Mouse (Mus musculus): ENCODE results near the gene Baz1a.
"Not testable (repeated sequence)": the region's sequence is repeated elsewhere in the genome, so short reads cannot be mapped to it uniquely, and the experiment has no call there.

The Baz1a gene

DNA sequence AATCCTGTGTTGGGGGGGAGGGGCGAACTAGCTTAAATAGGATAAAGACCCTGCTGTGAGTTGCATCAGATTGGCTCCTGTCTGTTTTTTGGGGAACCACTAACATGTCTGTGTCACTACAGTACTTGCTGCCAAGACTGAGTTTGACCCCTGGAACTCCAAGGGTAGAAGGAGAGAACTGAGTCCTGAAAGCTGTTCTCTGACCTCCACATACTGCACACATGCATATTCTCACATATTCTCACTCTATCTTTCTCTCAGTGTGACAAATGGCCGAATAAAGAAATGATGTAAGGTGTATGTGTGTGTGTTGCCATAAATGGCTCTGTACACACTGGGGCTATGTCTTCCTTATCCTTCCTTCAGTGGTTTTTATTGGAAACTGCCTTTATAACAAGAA, 9.1 kb upstream of the Baz1a start:
- no peak for DNase-seq (ENCODE audit: low read depth, low spot score)
- no peaks in the 10 kb centered on the region for H3K27me3 ChIP-seq (ENCODE audit: control insufficient read depth, insufficient read depth, low read length, poor library complexity, severe bottlenecking)
- H3K36me3 ChIP-seq (ENCODE audit: control insufficient read depth, insufficient read depth, low read length, poor library complexity, severe bottlenecking) = no peaks in the 10 kb centered on the region

DNA sequence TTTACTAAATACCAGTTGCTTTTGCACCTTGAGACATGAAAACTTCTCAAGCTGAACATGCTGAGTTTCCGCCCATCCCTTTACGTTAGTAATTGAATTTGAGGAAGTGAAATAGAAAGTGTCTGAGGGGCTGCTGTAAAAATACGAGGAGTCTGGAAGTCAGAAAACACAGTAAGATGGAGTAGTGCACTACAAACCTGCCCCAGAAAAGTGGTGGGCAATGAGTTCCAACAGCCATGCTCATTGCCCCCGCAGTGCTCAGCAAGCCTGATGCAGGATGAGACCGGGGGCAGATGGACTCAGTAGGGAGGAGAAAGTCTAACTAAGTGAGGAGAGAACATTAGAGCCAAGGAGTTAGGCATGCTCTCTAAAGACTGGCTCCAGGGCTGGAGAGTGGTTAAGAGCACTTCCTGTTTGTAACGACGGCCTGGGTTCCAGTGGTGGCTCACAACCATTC, 5.3 kb upstream of the Baz1a start:
- peak; percentile 86 for DNase-seq (ENCODE audit: low read depth, low spot score)
- H3K27me3 ChIP-seq (ENCODE audit: control insufficient read depth, insufficient read depth, low read length, poor library complexity, severe bottlenecking) = no peaks in the 10 kb centered on the region
- no peaks in the 10 kb centered on the region for H3K36me3 ChIP-seq (ENCODE audit: control insufficient read depth, insufficient read depth, low read length, poor library complexity, severe bottlenecking)

DNA sequence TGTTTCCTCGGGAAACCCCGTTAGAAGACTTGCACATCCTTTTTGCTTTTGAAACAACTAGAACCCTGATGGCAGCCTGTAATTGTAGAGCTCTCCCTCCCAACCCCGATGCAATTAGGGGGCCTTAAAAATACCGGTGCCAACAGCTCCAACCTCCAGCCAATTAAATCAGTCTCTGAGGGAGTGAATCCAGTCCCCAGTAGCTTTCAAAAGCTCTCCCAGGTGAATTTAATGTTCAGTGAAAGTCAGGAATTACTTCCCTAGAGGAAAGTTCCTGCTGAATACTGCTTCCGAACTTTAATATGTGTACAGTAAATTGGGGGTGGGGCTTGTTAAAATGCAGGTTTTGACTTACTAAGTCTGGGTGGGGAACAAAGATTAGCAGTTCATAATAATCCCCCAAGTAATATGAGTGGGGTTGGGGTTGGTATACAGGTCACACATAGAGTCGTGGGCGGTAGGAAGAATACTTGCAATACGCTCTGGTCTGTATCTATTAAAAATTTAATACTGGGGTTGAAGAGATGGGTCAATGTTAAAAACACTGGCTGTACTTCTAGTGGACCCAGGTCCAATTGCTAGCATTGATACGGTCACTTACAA, 3.1 kb upstream of the Baz1a start:
- DNase-seq (ENCODE audit: low read depth, low spot score) = no peak
- no peaks in the 10 kb centered on the region for H3K36me3 ChIP-seq (ENCODE audit: control insufficient read depth, insufficient read depth, low read length, poor library complexity, severe bottlenecking)
- no peaks in the 10 kb centered on the region for H3K27me3 ChIP-seq (ENCODE audit: control insufficient read depth, insufficient read depth, low read length, poor library complexity, severe bottlenecking)

DNA sequence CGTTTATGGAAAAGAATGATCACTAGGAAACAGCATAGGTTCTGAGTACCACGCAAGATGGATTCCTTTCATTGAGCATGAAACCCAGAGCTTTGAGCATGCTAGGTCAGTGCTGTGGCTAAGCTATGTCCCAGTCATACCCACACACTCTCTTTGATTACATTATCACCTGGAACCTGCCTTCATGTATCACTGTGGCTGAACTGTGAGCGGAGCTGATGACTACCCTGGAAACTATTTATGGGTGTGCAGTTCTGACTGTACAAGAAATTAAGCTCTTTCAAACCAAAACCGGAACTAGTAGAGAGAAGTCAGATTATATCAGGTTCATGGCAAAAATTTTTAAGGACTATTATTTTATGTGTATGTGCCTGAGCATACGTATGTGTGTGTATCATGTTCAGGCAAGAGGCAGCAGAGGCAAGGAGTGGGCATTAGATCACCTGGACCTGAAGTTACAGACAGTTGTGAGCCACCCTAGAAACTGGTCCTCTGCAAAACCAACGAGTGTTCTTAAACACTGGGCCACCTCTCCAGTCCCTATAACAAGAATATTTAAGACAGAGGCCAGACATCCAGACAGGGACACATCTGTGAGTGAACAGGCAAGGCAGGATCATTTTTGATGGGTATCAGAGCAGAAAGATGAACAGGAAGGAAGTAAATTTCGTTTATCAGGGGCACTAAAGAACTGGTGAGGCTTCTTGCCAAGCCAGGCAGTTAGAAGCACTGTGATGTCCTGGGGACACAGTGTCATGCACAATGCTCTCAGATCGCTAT, 2.4 kb upstream of the Baz1a start:
- DNase-seq (ENCODE audit: low read depth, low spot score) = peak; percentile 67
- H3K27me3 ChIP-seq (ENCODE audit: control insufficient read depth, insufficient read depth, low read length, poor library complexity, severe bottlenecking) = no peaks in the 10 kb centered on the region
- H3K36me3 ChIP-seq (ENCODE audit: control insufficient read depth, insufficient read depth, low read length, poor library complexity, severe bottlenecking) = no peaks in the 10 kb centered on the region

DNA sequence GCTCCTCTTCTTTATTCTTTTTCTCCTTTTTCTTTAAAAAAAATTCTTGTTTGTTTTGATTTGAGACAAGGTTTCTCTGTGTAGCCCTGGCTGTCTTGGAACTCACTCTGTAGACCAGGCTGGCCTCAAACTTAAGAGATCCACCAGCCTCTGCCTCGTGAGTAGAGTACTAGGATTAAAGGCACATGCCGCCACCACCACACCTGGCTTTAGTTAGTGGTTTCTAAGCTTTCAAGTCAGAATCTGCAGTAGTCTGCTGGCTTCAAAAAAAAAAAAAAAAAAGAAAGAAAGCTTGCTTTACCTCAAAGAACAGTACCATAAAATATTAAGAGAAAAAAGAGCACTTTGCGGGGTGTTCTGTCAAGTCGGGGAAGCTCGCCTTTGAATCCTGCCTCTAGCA, 1.3 kb upstream of the Baz1a start:
- Histone ChIP-seq H3K36me3 (ENCODE audit: control insufficient read depth, insufficient read depth, low read length, poor library complexity, severe bottlenecking) (no peaks in the 10 kb centered on the region), H3K27me3 (ENCODE audit: control insufficient read depth, insufficient read depth, low read length, poor library complexity, severe bottlenecking) (no peaks in the 10 kb centered on the region)
- DNase-seq (ENCODE audit: low read depth, low spot score) = no peak

DNA sequence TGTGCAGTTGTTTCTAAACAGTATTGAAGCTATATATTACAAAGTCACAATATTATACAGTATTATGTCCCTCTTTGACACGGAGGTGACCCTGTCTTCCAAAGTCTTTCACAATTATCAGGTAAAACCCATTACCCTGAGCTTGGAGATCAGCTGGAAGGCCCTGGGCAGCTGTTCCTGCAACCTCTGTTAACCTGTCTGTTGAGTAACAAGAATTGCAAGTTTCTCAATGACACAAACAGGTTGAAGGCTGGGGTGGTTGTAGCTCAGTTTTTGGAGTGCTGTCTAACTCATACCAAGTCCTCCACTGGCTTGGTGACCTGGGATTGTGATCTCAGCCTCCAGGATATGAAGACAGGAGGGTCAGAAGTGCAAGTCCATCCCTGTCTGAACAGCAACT, 1.1 kb downstream of the Baz1a start:
- H3K27me3 ChIP-seq (ENCODE audit: control insufficient read depth, insufficient read depth, low read length, poor library complexity, severe bottlenecking) = no peaks in the 10 kb centered on the region
- no peak for DNase-seq (ENCODE audit: low read depth, low spot score)
- H3K36me3 ChIP-seq (ENCODE audit: control insufficient read depth, insufficient read depth, low read length, poor library complexity, severe bottlenecking) = no peaks in the 10 kb centered on the region

DNA sequence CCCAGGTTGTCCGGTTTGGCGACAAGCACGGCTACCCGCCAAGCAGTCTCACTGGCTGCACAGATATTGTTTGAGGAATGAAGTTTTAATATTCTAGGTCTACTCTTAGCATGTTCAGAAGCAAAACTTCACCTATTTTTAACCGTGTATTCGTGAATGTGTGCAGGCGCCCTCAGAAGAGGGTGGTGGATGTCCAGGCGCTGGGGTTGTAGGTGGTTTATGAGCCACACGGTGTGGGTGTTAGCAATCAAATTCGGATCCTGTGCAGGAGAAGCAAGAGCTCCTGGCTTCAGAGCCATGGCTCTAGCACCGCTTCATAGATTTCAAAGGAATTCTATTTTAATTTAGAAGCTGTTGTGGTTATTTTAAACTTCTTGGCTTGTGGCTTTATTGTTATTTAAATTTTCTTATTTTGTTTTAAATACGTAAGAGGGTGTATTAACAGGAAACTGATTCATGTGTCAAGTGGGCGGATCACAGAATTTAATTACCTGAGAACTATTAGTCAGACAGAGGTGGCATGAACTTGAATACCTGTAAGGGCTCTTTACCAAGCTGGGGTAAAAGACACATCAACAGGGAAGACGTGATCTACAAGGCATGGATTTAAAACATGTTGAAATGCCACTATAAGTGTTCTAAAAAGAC, 6.7 kb downstream of the Baz1a start:
- DNase-seq (ENCODE audit: low read depth, low spot score) = no peak
- Histone ChIP-seq H3K36me3 (ENCODE audit: control insufficient read depth, insufficient read depth, low read length, poor library complexity, severe bottlenecking) (no peaks in the 10 kb centered on the region), H3K27me3 (ENCODE audit: control insufficient read depth, insufficient read depth, low read length, poor library complexity, severe bottlenecking) (no peaks in the 10 kb centered on the region)

DNA sequence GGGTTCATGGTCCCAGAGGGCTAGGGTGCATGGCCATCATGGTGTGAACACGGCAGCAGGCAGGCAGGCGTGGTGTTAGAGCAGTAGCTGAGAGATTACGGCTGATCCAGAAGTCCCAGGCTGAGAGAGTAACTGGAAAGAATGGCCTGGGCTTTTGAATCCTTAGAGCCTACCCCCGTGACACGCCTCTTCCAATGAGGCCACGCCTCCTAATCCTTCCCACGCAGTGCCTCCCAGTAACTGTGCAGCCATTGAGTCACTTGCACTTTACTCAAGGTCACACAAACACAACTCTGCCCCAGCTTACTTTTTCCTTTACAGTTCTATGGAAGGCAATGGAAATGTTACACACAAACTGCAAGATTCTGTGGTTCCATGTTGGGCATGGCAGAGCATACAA, 8.1 kb downstream of the Baz1a start:
- H3K36me3 ChIP-seq (ENCODE audit: control insufficient read depth, insufficient read depth, low read length, poor library complexity, severe bottlenecking) = no peaks in the 10 kb centered on the region
- no peak for DNase-seq (ENCODE audit: low read depth, low spot score)

DNA sequence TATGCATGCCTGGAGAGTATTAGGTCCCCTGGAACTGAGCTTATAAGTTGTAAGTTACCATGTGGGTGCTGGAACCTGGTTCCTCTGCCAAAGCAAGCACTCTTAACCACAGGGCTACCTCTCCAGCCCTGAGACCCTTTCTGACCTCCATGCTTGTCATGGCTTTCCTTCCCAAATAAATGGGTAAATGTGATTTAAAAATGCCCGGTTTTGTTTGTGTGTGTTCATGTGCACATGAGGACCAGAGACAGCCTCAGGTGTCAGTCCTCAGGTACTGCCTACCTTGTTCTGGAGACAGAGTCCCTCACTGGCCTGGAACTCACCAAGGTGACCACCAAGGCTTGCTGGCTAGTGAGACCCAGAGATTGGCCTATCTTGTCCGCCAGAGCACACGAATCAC, 9.8 kb downstream of the Baz1a start:
- no peak for DNase-seq (ENCODE audit: low read depth, low spot score)
- no peaks in the 10 kb centered on the region for H3K27me3 ChIP-seq (ENCODE audit: control insufficient read depth, insufficient read depth, low read length, poor library complexity, severe bottlenecking)
- no peaks in the 10 kb centered on the region for H3K36me3 ChIP-seq (ENCODE audit: control insufficient read depth, insufficient read depth, low read length, poor library complexity, severe bottlenecking)

More for the DNA sequence above, 8.1 kb downstream of the Baz1a start:
- no peaks in the 10 kb centered on the region for H3K27me3 ChIP-seq (ENCODE audit: control insufficient read depth, insufficient read depth, low read length, poor library complexity, severe bottlenecking)

DNA sequence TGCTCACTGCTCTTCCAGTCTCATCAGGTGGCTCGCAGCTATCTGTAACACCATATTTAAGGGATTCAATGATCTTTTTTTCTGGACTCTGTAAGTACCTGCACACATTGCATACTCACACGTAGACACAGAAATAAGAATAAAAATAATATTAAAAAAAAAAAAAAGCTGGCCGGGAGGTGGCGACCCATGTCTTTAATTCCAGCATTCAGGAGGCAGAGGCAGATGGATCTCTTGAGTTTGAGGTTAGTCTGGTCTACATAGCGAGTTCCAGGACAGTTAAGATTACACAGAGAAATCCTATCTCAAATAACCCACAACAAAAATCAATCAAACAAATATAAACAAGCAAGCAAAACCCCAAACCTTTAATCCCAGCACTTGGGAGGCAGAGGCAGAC, 10.3 kb downstream of the Baz1a start:
- H3K27me3 ChIP-seq (ENCODE audit: control insufficient read depth, insufficient read depth, low read length, poor library complexity, severe bottlenecking) = no peaks in the 10 kb centered on the region
- no peak for DNase-seq (ENCODE audit: low read depth, low spot score)

DNA sequence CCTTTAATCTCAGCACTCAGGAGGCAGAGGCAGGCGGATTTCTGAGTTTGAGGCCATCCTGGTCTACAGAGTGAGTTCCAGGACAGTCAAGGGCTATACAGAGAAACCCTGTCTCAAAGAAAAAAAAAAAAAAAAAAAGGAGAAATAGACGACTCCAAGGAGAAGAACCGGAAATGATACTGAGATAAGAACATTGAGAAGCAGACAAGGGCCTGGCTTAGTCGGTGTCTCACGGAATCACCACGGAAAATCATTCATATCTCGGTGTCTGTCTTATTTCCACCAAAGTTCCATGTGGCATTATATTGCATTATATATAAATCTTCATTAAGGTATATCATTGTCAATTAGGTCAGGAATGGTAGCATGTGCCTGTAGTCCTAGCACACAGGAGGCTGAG, 11.6 kb downstream of the Baz1a start:
- not testable (repeated sequence) for H3K36me3 ChIP-seq (ENCODE audit: control insufficient read depth, insufficient read depth, low read length, poor library complexity, severe bottlenecking); DNase-seq (ENCODE audit: low read depth, low spot score); H3K27me3 ChIP-seq (ENCODE audit: control insufficient read depth, insufficient read depth, low read length, poor library complexity, severe bottlenecking)

More for the DNA sequence above, 10.3 kb downstream of the Baz1a start:
- no peaks in the 10 kb centered on the region for H3K36me3 ChIP-seq (ENCODE audit: control insufficient read depth, insufficient read depth, low read length, poor library complexity, severe bottlenecking)

DNA sequence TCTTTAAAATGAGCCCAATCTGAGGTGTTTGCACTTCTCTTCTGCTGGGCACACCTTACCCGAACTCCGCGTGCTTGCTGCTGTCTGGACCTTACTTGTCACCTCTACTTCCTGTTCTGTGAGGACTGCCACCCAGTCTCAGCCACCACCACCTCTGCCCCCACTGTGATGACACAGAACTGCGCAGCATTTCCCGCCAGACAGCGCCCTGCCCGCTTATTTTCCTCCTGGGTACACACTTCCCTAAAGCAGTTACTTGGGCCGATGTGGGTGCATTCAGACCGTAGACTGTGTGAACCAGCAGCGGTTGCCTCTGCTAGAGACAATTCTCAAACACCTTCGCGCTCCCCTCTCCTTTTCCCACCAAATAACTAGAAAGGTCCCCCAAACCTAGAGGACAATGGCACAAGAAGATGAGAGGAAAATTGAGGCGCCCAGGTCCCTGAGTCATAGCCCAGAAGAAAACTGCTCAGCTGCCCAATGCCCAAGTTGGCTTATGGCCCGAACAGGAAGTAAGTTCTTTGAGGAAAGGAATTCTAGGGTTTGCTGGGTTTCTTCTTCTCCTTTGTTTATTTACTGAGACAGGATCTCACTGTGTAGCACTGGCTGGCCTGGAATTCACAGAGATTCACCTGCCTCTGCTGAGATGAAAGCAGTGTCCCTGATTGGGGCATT, 15.0 kb downstream of the Baz1a start:
- peak; percentile 90 for DNase-seq (ENCODE audit: low read depth, low spot score)
- no peaks in the 10 kb centered on the region for H3K36me3 ChIP-seq (ENCODE audit: control insufficient read depth, insufficient read depth, low read length, poor library complexity, severe bottlenecking)
- H3K27me3 ChIP-seq (ENCODE audit: control insufficient read depth, insufficient read depth, low read length, poor library complexity, severe bottlenecking) = no peaks in the 10 kb centered on the region

DNA sequence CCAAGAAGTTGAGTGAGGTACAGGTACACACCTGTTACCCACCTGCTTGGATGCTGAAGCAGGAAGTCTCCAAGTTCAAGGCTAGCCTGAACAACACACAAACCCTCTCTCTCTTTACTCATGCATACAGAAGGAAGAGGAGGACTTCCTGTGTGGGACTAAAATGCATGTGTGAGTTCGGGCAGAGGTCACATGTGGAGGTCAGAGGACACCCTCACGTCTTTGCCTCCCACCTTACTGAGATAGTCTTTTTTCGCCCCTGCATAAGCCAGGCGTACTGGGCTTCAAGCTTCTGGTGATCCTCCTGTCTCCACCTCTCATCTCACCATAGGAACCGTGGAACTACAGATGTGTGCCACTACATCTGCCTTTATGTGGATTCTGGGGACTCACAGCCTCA, 15.7 kb downstream of the Baz1a start:
- no peaks in the 10 kb centered on the region for H3K36me3 ChIP-seq (ENCODE audit: control insufficient read depth, insufficient read depth, low read length, poor library complexity, severe bottlenecking)
- DNase-seq (ENCODE audit: low read depth, low spot score) = peak; percentile 44
- H3K27me3 ChIP-seq (ENCODE audit: control insufficient read depth, insufficient read depth, low read length, poor library complexity, severe bottlenecking) = no peaks in the 10 kb centered on the region

DNA sequence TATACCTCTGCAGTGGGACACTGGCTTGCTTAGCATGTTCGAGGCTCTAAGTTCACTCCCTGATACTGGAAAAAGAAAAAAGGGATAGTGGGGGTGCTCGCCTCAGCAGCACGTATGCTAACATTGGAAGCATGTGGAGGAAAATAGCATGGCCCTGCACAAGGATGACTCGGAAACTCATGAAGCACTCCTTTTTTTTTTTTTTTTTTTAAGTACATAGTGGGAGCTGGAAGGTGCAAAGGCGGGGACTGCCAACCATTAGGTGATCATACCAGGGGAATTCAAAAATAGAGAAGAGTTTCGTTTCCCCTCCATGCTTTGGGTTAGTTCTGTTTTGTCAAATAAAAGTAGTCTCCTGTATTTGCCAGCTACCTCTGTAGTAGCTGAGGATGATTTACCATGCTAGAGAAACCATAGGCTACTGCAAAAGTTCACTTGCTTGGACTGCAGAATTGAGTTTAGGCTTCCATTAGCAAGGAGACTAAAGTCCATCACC, 17.1 kb downstream of the Baz1a start:
- H3K36me3 ChIP-seq (ENCODE audit: control insufficient read depth, insufficient read depth, low read length, poor library complexity, severe bottlenecking) = no peaks in the 10 kb centered on the region
- H3K27me3 ChIP-seq (ENCODE audit: control insufficient read depth, insufficient read depth, low read length, poor library complexity, severe bottlenecking) = no peaks in the 10 kb centered on the region
- peak; percentile 68 for DNase-seq (ENCODE audit: low read depth, low spot score)

DNA sequence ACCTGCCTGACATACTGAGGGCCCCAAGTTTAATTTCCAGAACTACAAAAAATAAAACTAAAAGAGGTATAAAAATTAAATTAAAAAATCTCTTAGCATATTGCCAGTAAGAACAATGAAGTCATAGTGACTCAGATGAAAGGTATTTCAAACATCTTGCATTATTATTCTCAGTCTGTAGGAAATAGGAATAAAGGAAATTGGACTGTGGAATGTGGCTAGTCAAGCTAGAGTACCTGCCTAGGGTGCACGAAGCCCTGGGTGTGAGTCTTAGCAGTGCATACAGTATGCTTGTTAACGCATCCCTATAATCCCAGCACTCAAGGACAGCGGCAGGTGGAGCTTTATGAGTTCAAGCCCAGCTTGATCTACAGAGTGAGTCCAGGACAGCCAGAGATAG, 18.2 kb downstream of the Baz1a start:
- no peak for DNase-seq (ENCODE audit: low read depth, low spot score)
- Histone ChIP-seq H3K36me3 (ENCODE audit: control insufficient read depth, insufficient read depth, low read length, poor library complexity, severe bottlenecking) (no peaks in the 10 kb centered on the region), H3K27me3 (ENCODE audit: control insufficient read depth, insufficient read depth, low read length, poor library complexity, severe bottlenecking) (no peaks in the 10 kb centered on the region)

All from splenic B cell, adult 2 months (primary cell).